Mouse (Mus musculus) heart, embryonic 15.5 days (tissue): ENCODE results near the gene Btbd35f9. TPM values are rescaled to one million over a fixed set of nuclear protein-coding genes. Genes with fewer than 3 reads are reported as not detected.
"Not testable (repeated sequence)": the region's sequence is repeated elsewhere in the genome, so short reads cannot be mapped to it uniquely, and the experiment has no call there.

Source experiments
- ATAC-seq: fragments of 200-750 bp; cut with Nextera tagmentation; replicated peaks from 2 replicates; pipeline ENCODE4 v1.8.0; 2017; ENCODE audit warnings: low read depth, moderate TSS enrichment; ENCODE audit not compliant: insufficient number of reproducible peaks, insufficient read depth, low FRiP score
- H3K27ac ChIP-seq: fragments of 300-500 bp; sonication (generic); 2 replicates; pipeline ENCODE4 v1.5.1; 2015; ENCODE audit warnings: mild to moderate bottlenecking, inconsistent platforms
- H3K27me3 ChIP-seq: fragments of 300-500 bp; sonication (generic); 2 replicates; pipeline ENCODE4 v1.6.1; 2015; ENCODE audit warnings: inconsistent platforms
- H3K36me3 ChIP-seq: fragments of 300-500 bp; sonication (generic); 2 replicates; pipeline ENCODE4 v1.6.1; 2015; ENCODE audit warnings: mild to moderate bottlenecking, inconsistent platforms
- H3K4me1 ChIP-seq: fragments of 300-500 bp; sonication (generic); replicated peaks from 2 replicates; pipeline ENCODE4 v1.6.1; 2015; ENCODE audit warnings: inconsistent platforms
- H3K4me2 ChIP-seq: fragments of 300-500 bp; sonication (generic); 2 replicates; pipeline ENCODE4 v1.6.1; 2015; ENCODE audit warnings: inconsistent platforms, mild to moderate bottlenecking, moderate library complexity
- H3K4me3 ChIP-seq: fragments of 300-500 bp; sonication (generic); 2 replicates; pipeline ENCODE4 v1.5.1; 2015; ENCODE audit warnings: mild to moderate bottlenecking, inconsistent platforms
- H3K9ac ChIP-seq: fragments of 300-500 bp; sonication (generic); 2 replicates; pipeline ENCODE4 v1.6.1; 2015; ENCODE audit warnings: mild to moderate bottlenecking, inconsistent platforms
- H3K9me3 ChIP-seq: fragments of 300-500 bp; sonication (generic); replicated peaks from 2 replicates; pipeline ENCODE4 v1.6.1; 2016; ENCODE audit warnings: inconsistent platforms
- WGBS: fragments of 180-500 bp; shearing (Covaris S2); methylation state at CpG from one replicate; pipeline ENCODE4 v1.1.7; 2015; ENCODE audit warnings: mixed read lengths; 5-methylcytosine and 5-hydroxymethylcytosine counted together
- polyA plus RNA-seq: library from polyadenylated mRNA; unstranded; fragments of >200 nt; fragmentation: Nextera tagmentation; extraction: Ambion mirVana; gene quantifications from 2 replicates; pipeline ENCODE4 v1.2.1, GENCODE M21; 2015

Gene Btbd35f9
- polyA plus RNA-seq = not detected in 2 replicates

DNA sequence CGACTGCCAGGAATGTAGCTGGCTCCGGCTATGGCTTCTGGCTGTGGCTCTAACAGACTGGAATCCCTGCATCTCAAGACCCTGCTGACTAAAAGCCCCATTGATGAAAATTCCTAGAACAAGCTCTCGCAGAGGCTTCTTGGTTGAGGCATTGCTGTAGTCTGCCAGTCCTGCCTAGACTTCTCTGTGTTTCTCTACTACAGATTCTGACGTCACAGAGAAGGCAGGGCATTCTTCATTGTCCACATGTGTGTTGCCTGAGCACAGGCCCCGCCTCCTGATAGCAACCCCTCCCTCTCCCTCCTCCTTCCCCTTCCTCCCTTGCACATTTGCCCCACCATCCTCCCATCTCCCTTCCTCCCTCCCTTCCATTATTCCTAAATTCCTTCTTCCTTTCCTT lies at the start of gene Btbd35f9:
TSS of gene Btbd35f9 (minus strand) at position 101 of the 400 bp plus-strand sequence.
- H3K9ac ChIP-seq, H3K4me1 ChIP-seq, H3K9me3 ChIP-seq, H3K4me3 ChIP-seq, H3K4me2 ChIP-seq, H3K27ac ChIP-seq, H3K27me3 ChIP-seq, ATAC-seq, H3K36me3 ChIP-seq: not testable (repeated sequence)
- WGBS = no CpG with 5 or more reads among the region's 5 CpGs

Other genes with a start within 250 kb of the Btbd35f9 start
- gene Btbd35f6, start 205.0 kb downstream of the Btbd35f9 start, polyA plus RNA-seq = not detected in 2 replicates
- not detected in 2 replicates for gene Gm21870, start 174.7 kb downstream of the Btbd35f9 start, polyA plus RNA-seq
- gene Spin2g, start 77.2 kb upstream of the Btbd35f9 start, polyA plus RNA-seq = not detected in 2 replicates